Mouse (Mus musculus) G1E (cell line): ENCODE measurements around the gene Rnaseh2c.

Experiments used
- CTCF ChIP-seq: IDR thresholded peaks from 2 replicates; pipeline ENCODE4 v1.5.1; 2012; ENCODE audit warnings: low read depth, low read length, inconsistent platforms, mixed read lengths
- GATA1 ChIP-seq: IDR thresholded peaks from 2 replicates; pipeline ENCODE4 v1.6.1; 2012; ENCODE audit warnings: borderline replicate concordance, low read length, inconsistent platforms, mixed read lengths
- GATA2 ChIP-seq: IDR thresholded peaks from 2 replicates; pipeline ENCODE4 v1.6.1; 2012; ENCODE audit warnings: low read depth, low read length, inconsistent platforms, borderline replicate concordance
- POLR2AphosphoS5 ChIP-seq: IDR thresholded peaks from 2 replicates; pipeline ENCODE4 v1.6.1; 2012; ENCODE audit warnings: low read depth, low read length, inconsistent platforms; ENCODE audit not compliant: insufficient replicate concordance
- TAL1 ChIP-seq: conservative IDR thresholded peaks from 2 replicates; pipeline ENCODE4 v1.6.1; 2012; ENCODE audit warnings: low read depth, low read length, inconsistent platforms, mixed read lengths

GRCm38 (mm10) chr19:5640339-5640738 is 38.7 kb downstream of the Rnaseh2c start:
- TF ChIP-seq CTCF (no peak), GATA1 (no peak), TAL1 (no peak), POLR2AphosphoS5 (no peak), GATA2 (no peak)
